Mouse (Mus musculus): ENCODE results near the gene Gm1043. TPM values are rescaled to one million over a fixed set of nuclear protein-coding genes. Genes with fewer than 3 reads are reported as not detected.

Gene Gm1043
- total RNA-seq (2023), result 10 to 100 TPM in 1 of 2 experiments, 1 to 10 TPM in 1; 8.3 to 12.3 TPM

DNA sequence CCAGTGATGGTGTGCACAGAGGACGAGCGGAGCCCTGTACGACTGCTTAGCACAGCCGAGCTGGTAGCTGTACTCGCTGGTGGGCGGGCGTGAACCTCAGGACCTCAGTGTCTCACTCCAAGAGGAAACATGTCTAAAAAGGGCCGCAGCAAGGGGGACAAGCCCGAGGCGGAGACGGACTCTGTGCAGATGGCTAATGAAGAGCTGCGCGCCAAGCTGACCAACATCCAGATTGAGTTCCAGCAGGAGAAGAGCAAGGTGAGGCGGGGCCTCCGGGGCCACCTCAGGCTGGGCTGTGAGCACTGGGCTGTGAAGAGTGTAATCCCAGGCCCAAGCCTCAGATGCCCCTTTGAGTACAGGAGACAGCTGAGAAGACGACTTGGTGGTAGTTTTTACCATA is at the start of gene Gm1043:
Gene Gm1043, plus strand, starts transcription at position 130 of the 400 bp plus-strand sequence.

GRCm38 (mm10) chr5:37241651-37242151 is 156.5 kb downstream of the Gm1043 start, which contains the start of gene Crmp1:
Crmp1 (plus strand) TSS chr5:37241940.

Other genes with a start within 250 kb of the Gm1043 start
- gene Ppp2r2c, start 216.9 kb upstream of the Gm1043 start, total RNA-seq (2023), result not detected
- gene Wfs1, start 96.2 kb upstream of the Gm1043 start, total RNA-seq (2023), result 1 to 10 TPM; 7.1 to 7.4 TPM
- gene Crmp1, start 156.6 kb downstream of the Gm1043 start, total RNA-seq (2023), result not detected

All from B cell, adult 67 days (primary cell).